Mouse (Mus musculus): ENCODE results near the gene Gemin7. TPM values are rescaled to one million over a fixed set of nuclear protein-coding genes. Genes with fewer than 3 reads are reported as not detected.

Gene Gemin7
- total RNA-seq, 2 experiments from 2014 or later: 56.0 to 58.2 TPM

- DNase-seq: no peak
- intact Hi-C loops (cut with DNase I): no loop called here
Measured at GRCm38 (mm10) chr7:19578436-19578835, 1.0 kb upstream of the Gemin7 start.

- no peak for DNase-seq
- intact Hi-C loops (cut with DNase I): no loop called here
Measured at GRCm38 (mm10) chr7:19577877-19578414, 551 bp upstream of the Gemin7 start.

GRCm38 (mm10) chr7:19575559-19575958 lies 1.8 kb downstream of the Gemin7 start:
- intact Hi-C loops (cut with DNase I): no loop called here
- no peak for DNase-seq

DNA sequence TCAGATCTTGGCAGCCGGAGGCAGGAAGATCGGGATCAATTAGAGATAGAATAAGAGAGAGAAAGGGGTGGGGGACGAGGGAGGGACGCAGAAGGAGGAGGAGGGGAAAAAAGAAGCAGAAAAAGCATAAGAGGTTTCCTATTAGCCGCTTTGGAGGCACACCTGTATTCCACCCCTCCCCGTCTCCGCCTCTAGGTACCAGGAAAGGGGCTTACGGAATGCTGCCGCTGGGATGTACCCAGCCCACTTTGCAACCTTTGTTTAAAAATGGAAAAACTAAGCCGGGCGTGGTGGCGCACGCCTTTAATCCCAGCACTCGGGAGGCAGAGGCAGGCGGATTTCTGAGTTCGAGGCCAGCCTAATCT lies 3.6 kb downstream of the Gemin7 start:
- intact Hi-C loops (cut with DNase I): no loop called here
- DNase-seq: no peak

DNA sequence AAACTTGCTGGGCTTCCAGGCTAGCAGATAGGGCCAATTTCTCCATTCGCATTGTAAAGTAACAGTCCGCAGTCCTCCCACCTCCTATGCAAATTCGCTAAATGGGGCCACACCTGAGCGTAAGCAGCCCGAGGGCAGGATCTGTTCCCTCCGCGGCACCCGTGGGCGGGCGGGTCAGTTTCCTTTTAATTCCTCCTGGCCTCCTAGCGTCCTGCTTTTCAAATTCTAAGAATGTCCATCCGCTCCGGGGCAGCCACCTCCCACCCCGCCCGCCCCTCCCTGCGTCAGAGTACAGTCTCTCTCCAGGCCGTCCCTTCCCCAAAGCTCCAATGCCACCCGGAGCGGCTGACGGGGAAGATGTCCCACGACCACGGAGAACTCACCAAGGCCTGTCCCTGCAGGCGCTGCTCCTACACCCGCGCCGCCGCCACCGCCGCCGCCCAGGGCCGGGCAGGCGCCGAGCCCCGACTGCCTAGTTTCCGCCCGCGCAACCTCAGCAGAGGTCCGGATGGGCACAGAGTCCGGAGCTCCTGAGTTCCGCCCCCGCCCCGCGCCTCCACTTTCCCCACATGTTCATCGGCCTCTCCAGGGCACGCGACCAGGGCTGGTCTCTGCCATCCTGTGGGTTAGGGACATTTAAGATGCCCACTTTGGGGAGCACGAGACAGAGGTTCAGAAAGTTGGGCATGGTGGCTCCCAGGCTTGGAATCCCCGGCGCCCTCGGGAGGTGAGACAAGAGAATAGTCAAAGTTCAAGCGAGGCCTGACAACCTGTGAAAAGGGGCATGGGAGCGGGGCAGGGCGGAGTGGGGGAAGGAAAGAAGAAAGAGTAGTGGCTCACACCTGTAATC lies 4.2 kb downstream of the Gemin7 start:
- peak; percentile 79 for DNase-seq
- intact Hi-C loops (cut with DNase I): no loop called here

DNA sequence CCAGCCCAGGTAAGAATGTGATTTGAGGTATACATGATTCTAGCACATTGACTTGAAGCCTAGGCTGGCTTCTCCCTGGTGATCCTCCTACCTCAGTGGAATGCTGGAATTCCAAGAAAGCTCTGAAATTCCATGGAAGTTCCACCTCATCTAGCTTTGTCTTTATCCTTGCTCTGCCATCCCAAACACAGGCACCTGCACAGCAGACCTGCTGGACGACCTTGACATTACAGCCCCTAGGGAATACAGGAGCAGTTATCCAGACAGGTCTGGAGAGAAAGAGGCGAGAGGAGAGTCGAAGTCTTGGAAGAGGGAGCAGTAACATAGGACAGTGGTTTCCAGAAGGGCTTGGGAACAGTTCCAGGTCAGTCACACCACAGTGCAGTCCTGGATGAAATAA lies 7.7 kb downstream of the Gemin7 start:
- DNase-seq: no peak
- intact Hi-C loops (cut with DNase I): no loop called here

GRCm38 (mm10) chr7:19567426-19567825 lies 10.0 kb downstream of the Gemin7 start:
- intact Hi-C loops (cut with DNase I): no loop called here
- DNase-seq: no peak

DNA sequence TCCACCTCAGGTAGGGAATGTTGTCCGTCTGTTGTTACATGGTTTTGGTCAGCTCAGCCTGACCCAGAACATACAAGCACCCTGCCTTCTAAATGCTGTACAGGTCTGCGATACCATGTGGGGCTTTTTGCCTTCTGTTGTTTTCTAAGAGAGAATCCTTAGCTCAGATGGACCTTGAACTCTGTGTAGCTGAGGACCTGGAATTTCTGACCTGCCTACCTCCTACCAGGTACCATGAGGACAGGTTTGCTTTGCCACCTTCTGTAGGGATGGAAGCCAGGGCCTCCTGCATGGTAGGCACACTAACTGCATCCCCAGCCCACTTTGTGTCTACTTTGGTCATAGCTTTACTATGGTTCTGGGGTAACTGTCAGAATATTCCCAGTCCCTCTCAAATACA lies 11.6 kb downstream of the Gemin7 start:
- DNase-seq: no peak
- intact Hi-C loops (cut with DNase I): no loop called here

GRCm38 (mm10) chr7:19564455-19564854 lies 12.9 kb downstream of the Gemin7 start:
- no peak for DNase-seq
- intact Hi-C loops (cut with DNase I): no loop called here

GRCm38 (mm10) chr7:19563884-19564283 lies 13.5 kb downstream of the Gemin7 start:
- intact Hi-C loops (cut with DNase I): no loop called here
- DNase-seq: no peak

DNA sequence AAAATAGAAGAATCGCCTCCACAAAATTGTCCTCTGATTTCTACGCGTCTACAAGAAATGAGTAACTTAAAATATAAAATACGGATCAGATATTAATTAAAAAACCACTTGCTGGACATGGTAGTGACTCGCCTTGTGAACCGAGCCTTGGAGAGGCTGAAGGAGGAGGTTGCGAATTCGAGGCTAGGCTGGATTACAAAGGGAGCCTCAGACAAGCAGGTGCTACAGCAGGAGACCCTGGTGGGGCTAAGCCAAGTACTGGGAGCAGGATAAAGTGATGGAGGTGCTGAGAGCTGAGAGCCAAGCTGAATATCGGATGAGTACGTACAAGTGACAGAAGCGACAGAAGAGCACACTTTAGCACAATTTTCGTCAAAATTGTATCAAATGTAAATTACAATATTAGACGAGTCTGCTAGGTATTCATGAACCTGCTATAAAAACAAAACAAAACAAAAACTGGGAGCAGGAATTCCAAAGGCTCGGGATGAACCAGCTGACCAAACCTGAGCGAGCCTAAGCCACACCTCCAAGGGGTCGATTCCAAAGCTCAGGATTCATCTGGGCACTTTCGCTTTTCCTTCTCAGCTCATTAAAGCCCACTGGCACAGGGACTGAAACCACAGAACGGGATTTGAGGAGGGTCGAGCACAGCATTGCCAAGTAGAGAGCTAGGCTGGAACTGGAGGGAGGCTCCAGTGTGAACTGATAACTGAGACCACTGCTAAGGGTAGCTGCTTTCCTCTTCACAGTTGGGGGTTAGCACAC lies 14.6 kb downstream of the Gemin7 start, which contains the start of gene Ppp1r37:
TSS of gene Ppp1r37 (minus strand) at position 434 of the 768 bp plus-strand sequence.
- intact Hi-C loops (cut with DNase I): no loop called here
- DNase-seq: no peak

GRCm38 (mm10) chr7:19561765-19562642 lies 15.4 kb downstream of the Gemin7 start:
- intact Hi-C loops (cut with DNase I): no loop called here
- peak; percentile 97 for DNase-seq

DNA sequence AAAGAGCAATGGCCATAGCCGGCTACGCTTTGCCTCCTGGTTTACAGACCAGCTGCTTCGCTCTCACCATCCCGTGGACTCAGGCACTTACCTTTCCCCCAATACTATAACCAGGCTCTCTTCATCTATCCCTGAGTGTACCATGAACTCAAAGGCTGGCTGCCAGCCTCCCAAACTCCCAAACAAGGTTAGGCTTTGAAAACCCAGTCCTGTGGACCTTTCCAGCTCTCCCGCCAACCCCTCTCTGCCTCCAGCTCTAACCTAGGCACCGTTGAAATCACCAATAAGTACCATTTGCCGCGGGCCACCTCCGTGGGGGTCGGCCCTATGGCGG lies 16.0 kb downstream of the Gemin7 start:
- intact Hi-C loops (cut with DNase I): no loop called here
- no peak for DNase-seq

DNA sequence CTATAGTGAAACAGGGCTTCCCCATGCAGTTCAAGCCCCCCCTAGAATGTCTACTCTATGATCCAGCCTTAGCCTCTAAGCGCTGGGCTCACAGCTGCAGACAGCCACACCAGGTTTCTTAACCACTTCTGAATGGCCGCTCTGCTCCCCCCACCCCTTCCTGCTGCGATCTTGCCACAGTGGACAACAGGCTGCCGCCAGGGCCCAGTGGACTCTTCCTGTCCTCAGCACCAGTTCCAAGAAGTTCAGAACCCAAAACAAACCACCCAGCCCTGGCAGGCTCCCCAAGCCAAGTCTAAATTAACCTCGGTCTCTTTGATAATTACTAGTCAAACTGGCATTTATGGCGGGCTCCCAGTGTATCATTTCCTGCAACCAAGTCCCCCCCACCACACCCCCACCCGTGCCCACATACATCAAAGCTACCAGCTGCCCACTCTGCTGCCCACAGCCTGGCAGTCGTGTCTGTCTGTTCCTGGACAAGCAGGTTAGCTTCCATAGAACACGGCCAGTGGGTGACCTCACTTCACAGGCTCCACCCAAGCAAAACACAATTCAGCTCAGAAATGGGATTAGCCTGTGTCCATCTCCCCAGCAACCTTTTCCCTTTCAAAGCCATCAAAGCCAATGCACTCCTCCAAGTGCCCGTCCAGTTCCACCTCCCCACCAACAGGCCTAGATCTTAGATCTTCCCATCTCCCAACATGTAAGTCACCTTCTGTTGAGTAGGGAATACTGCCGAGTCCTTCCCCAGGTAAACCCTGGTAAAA lies 16.7 kb downstream of the Gemin7 start:
- DNase-seq: no peak
- intact Hi-C loops (cut with DNase I): no loop called here

DNA sequence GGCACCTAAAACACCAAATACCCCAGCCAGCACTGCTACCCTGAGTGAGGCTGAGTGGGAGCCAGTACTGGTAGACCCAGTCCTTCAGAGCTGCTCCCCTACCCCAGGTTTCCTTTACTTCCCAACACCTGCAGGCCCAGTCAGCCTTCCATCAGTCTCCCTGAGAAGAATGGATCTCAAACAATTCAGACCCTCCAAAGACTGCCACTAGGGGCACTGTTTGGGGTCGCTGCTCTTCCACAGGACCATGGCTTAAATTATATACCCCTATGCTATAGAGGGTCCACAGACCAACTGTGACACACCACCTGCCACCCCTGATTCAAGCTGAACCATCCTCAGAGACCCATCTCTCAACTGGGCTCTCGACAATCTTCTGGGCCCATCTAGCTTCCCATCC lies 18.4 kb downstream of the Gemin7 start:
- intact Hi-C loops (cut with DNase I): loop anchor here (5.0 kb wide), 1 partner anchor 92 kb away; no protein-coding TSS in a partner anchor
- no peak for DNase-seq

DNA sequence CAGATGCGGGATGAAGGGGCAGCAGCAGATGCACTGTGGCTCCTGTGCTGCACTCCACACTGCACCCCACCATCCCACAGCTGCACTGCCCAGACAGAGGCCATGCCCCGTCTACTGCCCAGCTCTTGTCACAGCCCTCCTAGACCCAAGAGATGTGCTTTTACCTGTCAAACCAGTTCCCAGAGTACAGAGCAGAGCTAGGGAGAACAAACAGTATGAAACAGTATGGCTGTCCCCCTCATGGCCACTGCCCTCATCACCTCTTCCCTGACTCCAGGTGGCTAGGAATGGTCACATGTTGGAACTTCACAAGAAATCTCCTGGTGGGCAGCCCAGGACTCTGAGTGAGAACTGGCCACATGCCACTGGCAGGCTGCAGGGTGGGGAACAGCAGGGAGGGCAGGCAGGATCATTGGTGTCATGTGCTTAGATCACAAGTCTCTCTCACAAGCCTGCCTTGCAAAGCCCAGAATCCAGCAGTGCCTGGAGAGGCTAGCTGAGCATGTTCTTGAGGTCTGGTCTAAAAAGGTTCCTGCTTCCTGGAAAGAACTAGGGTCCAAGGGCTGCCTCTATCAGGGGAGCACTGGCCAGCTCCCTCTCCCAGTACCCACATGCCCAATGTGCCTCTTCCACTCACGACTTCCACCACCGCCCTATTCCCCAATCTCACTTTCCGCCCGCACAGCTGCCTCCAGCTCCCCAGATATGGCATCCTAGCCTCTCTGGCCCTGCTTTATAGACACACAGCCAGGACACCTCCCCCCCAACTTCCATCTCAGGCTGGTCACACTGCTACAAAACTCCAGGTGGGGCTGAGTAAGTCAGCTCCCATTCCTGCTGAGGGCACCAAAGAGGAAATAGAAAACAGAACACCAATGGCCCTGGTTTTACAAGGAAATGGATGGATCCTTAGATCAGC lies 19.2 kb downstream of the Gemin7 start:
- intact Hi-C loops (cut with DNase I): loop anchor here (5.0 kb wide), 1 partner anchor 91 kb away; no protein-coding TSS in a partner anchor
- no peak for DNase-seq

DNA sequence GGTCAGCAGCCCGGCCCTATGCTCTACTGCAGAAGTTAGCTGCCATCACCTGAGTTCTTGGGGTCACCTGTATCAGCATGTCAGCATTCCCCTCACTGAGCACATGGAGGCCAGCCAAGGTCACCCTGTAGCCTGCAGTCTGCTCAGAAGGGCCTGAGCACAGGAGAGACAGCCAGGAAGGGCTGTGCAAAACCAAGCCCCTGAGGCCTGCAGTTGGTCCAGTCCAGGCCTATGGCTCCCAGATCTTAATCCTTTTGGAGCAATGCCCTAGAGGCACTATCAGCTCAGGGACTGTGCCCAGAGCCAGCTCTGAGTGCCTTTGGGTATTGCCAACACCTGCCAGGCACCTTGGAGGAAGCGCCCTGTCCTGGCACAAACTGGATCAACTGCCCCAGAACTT lies 20.3 kb downstream of the Gemin7 start:
- no peak for DNase-seq
- intact Hi-C loops (cut with DNase I): loop anchor here (5.0 kb wide), 1 partner anchor 90 kb away; no protein-coding TSS in a partner anchor

- no peak for DNase-seq
- intact Hi-C loops (cut with DNase I): no loop called here
Measured at GRCm38 (mm10) chr7:19554168-19554567, 23.2 kb downstream of the Gemin7 start.

GRCm38 (mm10) chr7:19552443-19552842 lies 25.0 kb downstream of the Gemin7 start:
- intact Hi-C loops (cut with DNase I): no loop called here
- DNase-seq: no peak

All from left cerebral cortex, postnatal 4 days (tissue).